Mouse (Mus musculus) testis, adult 2 months (tissue): ENCODE results near the gene Nkiras1.

Experiments used
- CTCF ChIP-seq: fragments of 200-500 bp; IDR thresholded peaks from 2 replicates; pipeline ENCODE4 v1.5.1; 2012; ENCODE audit warnings: low read depth, mild to moderate bottlenecking, inconsistent platforms, low read length, moderate library complexity; ENCODE audit not compliant: control insufficient read depth, insufficient read depth, insufficient replicate concordance
- POLR2A ChIP-seq: fragments of 200-500 bp; IDR thresholded peaks from 2 replicates; pipeline ENCODE4 v1.6.1; 2012; ENCODE audit warnings: low read depth, mild to moderate bottlenecking, inconsistent platforms, low read length, moderate library complexity; ENCODE audit not compliant: control insufficient read depth

GRCm38 (mm10) chr14:18301591-18301990 lies 30.7 kb downstream of the Nkiras1 start:
- no peak for TF ChIP-seq POLR2A
- no peak for TF ChIP-seq CTCF
